Mouse (Mus musculus): ENCODE data around the gene Bcar3. TPM values are rescaled to one million over a fixed set of nuclear protein-coding genes. Genes with fewer than 3 reads are reported as not detected.

Gene Bcar3
- polyA plus RNA-seq, 1 experiment, result 17.2 TPM

DNA sequence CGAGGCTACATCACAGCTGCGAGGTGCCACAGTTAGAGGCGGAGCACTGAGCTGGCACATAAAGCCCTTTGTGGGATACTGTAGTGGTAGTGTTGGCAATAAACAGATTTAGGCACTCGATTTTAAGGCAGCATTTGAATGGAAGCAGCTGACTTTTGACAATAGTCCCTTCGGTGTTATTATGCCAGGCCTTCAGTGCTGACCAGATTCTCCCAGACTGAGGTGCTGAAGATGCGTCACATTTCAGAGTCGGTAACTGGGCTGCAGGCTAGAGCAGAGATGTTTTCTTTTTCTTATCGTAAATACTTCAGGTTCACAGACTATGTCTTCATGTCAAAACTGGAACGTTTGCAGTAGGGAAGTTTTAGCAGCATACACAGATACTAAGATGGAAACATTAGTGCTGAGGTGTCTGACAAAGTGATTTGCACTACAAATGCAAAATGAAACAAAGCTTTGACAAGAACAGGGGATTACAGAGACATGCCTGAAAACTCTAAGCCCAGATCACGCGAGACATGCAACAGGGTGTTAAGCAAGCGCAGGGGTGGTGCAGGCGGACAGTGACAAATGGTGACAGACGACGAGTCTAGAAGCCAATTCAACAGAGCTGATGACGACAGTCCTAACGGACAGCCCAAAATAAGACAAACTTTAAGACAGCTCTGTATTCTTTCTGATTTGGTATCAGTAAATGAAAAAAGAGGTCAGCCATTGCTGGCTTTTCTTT, 246.2 kb downstream of the Bcar3 start:
- Histone ChIP-seq H3K4me1 (ENCODE audit: control insufficient read depth, insufficient read depth, low read length) (no peaks in the 10 kb centered on the region), H3K27ac (ENCODE audit: insufficient read depth, low read length) (no peak overlapping the region), H3K4me3 (replicated peaks; ENCODE audit: insufficient read depth, low read depth, low read length) (no peak overlapping the region), H3K27me3 (ENCODE audit: control insufficient read depth, insufficient read depth, low read length) (no peaks in the 10 kb centered on the region)
- TF ChIP-seq POLR2A (IDR thresholded peaks at IDR 0.05; ENCODE audit: borderline replicate concordance, insufficient read depth, low read length), result no peak
- no peak for TF ChIP-seq CTCF (IDR thresholded peaks at IDR 0.05; ENCODE audit: borderline replicate concordance, insufficient read depth, low read depth, low read length)
- WGBS, result 77% methylated on average over 17 of the region's 17 CpGs
- no peak for DNase-seq

DNA sequence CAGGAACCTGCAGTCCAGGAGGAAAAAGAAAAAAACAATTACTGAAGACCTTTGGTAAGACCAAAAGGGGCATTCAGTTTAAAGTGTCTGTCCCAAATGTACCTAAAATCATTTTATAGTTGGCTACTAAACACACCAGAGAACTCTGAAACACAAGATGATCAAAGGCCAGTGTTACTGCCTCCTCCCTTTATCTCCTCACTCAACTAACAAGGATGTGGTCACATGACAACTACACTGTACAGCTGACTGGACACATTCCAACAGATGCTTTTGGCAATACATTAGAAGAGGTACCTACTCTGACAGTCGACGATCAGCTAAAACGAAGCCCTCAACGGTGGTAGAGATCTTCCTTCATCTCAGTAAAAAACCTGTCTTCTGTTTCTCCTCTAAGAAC, 247.0 kb downstream of the Bcar3 start:
- Histone ChIP-seq H3K27me3 (ENCODE audit: control insufficient read depth, insufficient read depth, low read length) (no peaks in the 10 kb centered on the region), H3K4me1 (ENCODE audit: control insufficient read depth, insufficient read depth, low read length) (no peaks in the 10 kb centered on the region), H3K4me3 (replicated peaks; ENCODE audit: insufficient read depth, low read depth, low read length) (no peak overlapping the region), H3K27ac (ENCODE audit: insufficient read depth, low read length) (no peak overlapping the region)
- 87% methylated on average over 4 of the region's 4 CpGs for WGBS
- TF ChIP-seq POLR2A (IDR thresholded peaks at IDR 0.05; ENCODE audit: borderline replicate concordance, insufficient read depth, low read length) (no peak), CTCF (IDR thresholded peaks at IDR 0.05; ENCODE audit: borderline replicate concordance, insufficient read depth, low read depth, low read length) (no peak)
- no peak for DNase-seq

DNA sequence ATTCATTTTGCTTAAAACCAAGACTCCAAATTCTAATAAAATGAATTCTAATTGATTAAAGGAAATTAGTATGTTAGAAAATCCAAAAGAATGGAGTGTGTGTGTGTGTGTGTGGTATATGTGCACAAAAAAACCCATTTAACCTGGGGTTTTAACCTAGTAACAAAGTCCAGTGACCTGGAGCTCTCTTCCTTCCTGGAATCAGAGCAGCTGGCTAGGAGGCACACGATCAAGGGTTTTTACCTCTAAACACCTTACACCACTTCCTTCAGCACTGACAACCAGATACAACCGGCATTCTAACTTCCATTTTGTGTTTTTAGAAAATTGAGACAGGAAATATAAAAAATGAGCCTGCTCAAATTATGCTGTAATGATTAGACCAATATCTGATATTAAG, 251.4 kb downstream of the Bcar3 start:
- Histone ChIP-seq H3K27ac (ENCODE audit: insufficient read depth, low read length) (no peak overlapping the region), H3K4me1 (ENCODE audit: control insufficient read depth, insufficient read depth, low read length) (no peaks in the 10 kb centered on the region), H3K27me3 (ENCODE audit: control insufficient read depth, insufficient read depth, low read length) (no peaks in the 10 kb centered on the region), H3K4me3 (replicated peaks; ENCODE audit: insufficient read depth, low read depth, low read length) (no peak overlapping the region)
- DNase-seq, result no peak
- TF ChIP-seq POLR2A (IDR thresholded peaks at IDR 0.05; ENCODE audit: borderline replicate concordance, insufficient read depth, low read length), result no peak
- TF ChIP-seq CTCF (IDR thresholded peaks at IDR 0.05; ENCODE audit: borderline replicate concordance, insufficient read depth, low read depth, low read length), result no peak
- 81% methylated on average over 2 of the region's 2 CpGs for WGBS

DNA sequence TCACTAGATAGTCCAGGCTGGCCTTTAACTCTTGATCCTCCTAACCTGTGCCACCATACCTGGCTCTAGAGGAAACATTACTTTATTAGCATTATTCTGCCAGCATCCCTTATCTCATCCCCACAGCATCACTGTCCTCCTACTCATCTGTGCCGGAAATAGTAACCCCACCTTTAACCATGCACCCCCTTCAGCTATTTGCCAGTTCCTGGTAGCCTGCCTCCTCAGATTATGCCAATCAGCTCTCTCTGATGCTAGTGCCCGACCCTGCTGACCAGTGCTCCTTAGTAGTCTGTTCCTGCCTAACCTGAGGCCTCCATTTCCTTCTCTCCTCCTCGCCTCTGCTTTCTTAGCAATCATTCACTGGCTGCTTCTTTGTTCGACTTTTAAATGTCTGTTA, 253.5 kb downstream of the Bcar3 start:
- TF ChIP-seq POLR2A (IDR thresholded peaks at IDR 0.05; ENCODE audit: borderline replicate concordance, insufficient read depth, low read length), result no peak
- TF ChIP-seq CTCF (IDR thresholded peaks at IDR 0.05; ENCODE audit: borderline replicate concordance, insufficient read depth, low read depth, low read length), result no peak
- WGBS, result 90% methylated on average over 4 of the region's 4 CpGs
- H3K27ac ChIP-seq (ENCODE audit: insufficient read depth, low read length), result no peak overlapping the region
- no peak overlapping the region for H3K4me3 ChIP-seq (replicated peaks; ENCODE audit: insufficient read depth, low read depth, low read length)
- H3K27me3 ChIP-seq (ENCODE audit: control insufficient read depth, insufficient read depth, low read length), result no peaks in the 10 kb centered on the region
- H3K4me1 ChIP-seq (ENCODE audit: control insufficient read depth, insufficient read depth, low read length), result no peaks in the 10 kb centered on the region
- DNase-seq, result no peak

DNA sequence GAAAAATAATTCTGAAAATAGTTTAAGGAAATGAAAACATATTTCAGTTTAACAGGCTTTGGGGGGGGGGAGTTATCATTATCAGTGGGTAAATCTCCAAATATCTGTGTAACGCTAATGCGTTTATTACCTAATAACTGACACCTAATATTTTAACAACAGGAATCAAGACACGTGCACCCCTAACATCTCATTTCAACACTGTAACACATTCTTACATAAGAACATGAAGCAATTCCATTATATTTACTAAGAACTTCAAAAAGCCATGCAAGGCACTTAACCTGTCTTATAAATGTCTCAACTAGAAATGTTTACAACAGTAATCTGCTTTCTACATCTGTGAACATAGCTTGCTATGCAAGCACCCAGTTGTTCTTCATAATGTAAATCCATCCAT, 257.2 kb downstream of the Bcar3 start:
- TF ChIP-seq POLR2A (IDR thresholded peaks at IDR 0.05; ENCODE audit: borderline replicate concordance, insufficient read depth, low read length), result no peak
- no peak for TF ChIP-seq CTCF (IDR thresholded peaks at IDR 0.05; ENCODE audit: borderline replicate concordance, insufficient read depth, low read depth, low read length)
- over 99% methylated on average over 3 of the region's 3 CpGs for WGBS
- no peak for DNase-seq
- Histone ChIP-seq H3K27ac (ENCODE audit: insufficient read depth, low read length) (no peak overlapping the region), H3K27me3 (ENCODE audit: control insufficient read depth, insufficient read depth, low read length) (no peaks in the 10 kb centered on the region), H3K4me1 (ENCODE audit: control insufficient read depth, insufficient read depth, low read length) (no peaks in the 10 kb centered on the region), H3K4me3 (replicated peaks; ENCODE audit: insufficient read depth, low read depth, low read length) (no peak overlapping the region)

DNA sequence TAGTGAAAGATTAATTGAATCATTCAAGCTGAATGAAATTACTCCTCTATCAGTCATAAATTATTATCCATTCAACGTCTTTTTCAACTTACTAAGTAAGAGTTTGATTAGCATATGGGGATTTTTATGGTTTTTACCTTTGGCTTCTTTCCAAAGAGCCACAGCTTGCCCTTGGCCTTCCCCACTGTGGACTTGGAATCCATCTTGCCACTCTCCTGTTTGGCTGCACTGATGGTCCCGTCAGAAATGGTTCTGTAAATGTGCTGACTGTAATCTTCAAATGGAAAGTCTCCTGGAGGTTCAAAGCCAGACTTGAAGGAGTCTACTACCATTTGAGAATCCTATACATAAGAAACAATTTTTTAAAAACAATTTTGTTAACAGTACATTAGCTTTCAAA, 263.8 kb downstream of the Bcar3 start:
- 14% methylated on average over 2 of the region's 2 CpGs for WGBS
- Histone ChIP-seq H3K4me1 (ENCODE audit: control insufficient read depth, insufficient read depth, low read length) (no peaks in the 10 kb centered on the region), H3K4me3 (replicated peaks; ENCODE audit: insufficient read depth, low read depth, low read length) (no peak overlapping the region), H3K27ac (ENCODE audit: insufficient read depth, low read length) (no peak overlapping the region), H3K27me3 (ENCODE audit: control insufficient read depth, insufficient read depth, low read length) (no peaks in the 10 kb centered on the region)
- TF ChIP-seq POLR2A (IDR thresholded peaks at IDR 0.05; ENCODE audit: borderline replicate concordance, insufficient read depth, low read length) (no peak), CTCF (IDR thresholded peaks at IDR 0.05; ENCODE audit: borderline replicate concordance, insufficient read depth, low read depth, low read length) (no peak)
- peak in 1 of 2 experiments; percentile 25 for DNase-seq

DNA sequence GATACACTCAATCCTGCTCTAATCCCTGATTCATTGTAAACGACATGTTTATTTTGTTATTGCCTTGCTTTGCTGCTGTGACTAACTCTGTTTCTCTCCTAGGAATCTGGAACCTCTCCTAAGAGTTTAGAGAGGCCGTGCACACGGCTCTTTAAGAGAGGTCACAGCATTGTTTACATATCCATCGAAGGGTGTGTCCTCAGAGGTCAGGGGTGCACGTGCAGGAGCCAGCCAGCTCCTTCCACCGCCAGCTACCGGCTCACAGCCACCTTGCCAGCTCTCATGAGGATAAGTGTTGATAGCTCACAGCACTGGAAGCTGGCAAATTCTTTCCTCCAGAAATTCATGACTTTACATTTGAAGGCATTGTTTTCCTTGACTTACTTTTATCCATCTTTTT, 271.3 kb downstream of the Bcar3 start:
- Histone ChIP-seq H3K27ac (ENCODE audit: insufficient read depth, low read length) (no peak overlapping the region), H3K27me3 (ENCODE audit: control insufficient read depth, insufficient read depth, low read length) (no peaks in the 10 kb centered on the region), H3K4me3 (replicated peaks; ENCODE audit: insufficient read depth, low read depth, low read length) (no peak overlapping the region), H3K4me1 (ENCODE audit: control insufficient read depth, insufficient read depth, low read length) (no peaks in the 10 kb centered on the region)
- no peak for TF ChIP-seq POLR2A (IDR thresholded peaks at IDR 0.05; ENCODE audit: borderline replicate concordance, insufficient read depth, low read length)
- no peak for TF ChIP-seq CTCF (IDR thresholded peaks at IDR 0.05; ENCODE audit: borderline replicate concordance, insufficient read depth, low read depth, low read length)
- no peak for DNase-seq
- 58% methylated on average over 7 of the region's 7 CpGs for WGBS

DNA sequence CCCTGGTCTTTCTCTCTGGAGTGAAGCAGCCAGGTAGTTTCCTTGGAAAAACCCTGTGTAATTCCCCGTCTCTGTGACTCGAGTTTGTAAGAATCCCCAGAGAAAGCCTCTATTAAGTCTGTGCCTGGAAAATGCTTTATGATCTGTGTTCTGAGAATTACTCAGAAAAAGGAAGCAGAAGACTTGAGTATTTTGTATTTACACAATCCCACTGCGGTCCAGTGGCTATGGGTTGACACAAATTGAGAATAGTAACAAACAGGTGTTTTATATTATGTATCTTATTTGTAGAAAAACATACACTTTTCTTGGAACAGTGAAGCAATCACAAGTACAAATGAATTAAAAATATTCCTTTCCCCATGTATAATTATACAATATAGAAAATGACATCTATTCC, 272.2 kb downstream of the Bcar3 start:
- no peaks in the 10 kb centered on the region for H3K27me3 ChIP-seq (ENCODE audit: control insufficient read depth, insufficient read depth, low read length)
- H3K27ac ChIP-seq (ENCODE audit: insufficient read depth, low read length), result no peak overlapping the region
- no peaks in the 10 kb centered on the region for H3K4me1 ChIP-seq (ENCODE audit: control insufficient read depth, insufficient read depth, low read length)
- DNase-seq, result no peak
- WGBS, result 84% methylated on average over 3 of the region's 3 CpGs
- TF ChIP-seq CTCF (IDR thresholded peaks at IDR 0.05; ENCODE audit: borderline replicate concordance, insufficient read depth, low read depth, low read length), result no peak
- TF ChIP-seq POLR2A (IDR thresholded peaks at IDR 0.05; ENCODE audit: borderline replicate concordance, insufficient read depth, low read length), result no peak
- no peak overlapping the region for H3K4me3 ChIP-seq (replicated peaks; ENCODE audit: insufficient read depth, low read depth, low read length)

Measured in cerebellum, adult 2 months (tissue).